Mouse (Mus musculus) urinary bladder, postnatal 36 days (tissue): ENCODE data around the gene Afg3l1.
"Not testable (repeated sequence)": the region's sequence is repeated elsewhere in the genome, so short reads cannot be mapped to it uniquely, and the experiment has no call there.

Experiments used
- DNase-seq, 2 experiments: peaks; one replicate each; pipeline ENCODE4 v3.0.0; 2022; ENCODE audit warnings: low spot score in 2 of 2, mixed read lengths in 1 of 2

Afg3l1 gene

DNA sequence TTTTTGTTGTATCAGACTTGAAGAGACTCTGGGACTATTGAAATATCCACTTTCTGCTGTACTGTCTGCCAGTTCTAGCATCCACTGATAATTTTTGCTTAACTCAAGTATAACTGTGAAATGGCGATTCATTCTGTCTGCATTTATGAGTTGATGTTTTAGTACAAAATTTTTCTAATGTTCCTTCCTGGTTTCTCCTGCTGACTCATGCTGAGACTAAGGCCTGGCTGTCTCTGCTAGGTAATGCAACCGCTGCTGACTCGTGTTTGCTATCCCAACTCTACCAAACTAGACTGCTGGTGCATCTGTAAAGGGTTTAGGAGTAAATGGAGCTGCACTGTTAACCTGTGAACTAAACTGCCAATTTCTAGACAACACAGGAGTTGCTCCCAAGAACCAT lies 10.2 kb upstream of the Afg3l1 start:
- DNase-seq, result no peak

DNA sequence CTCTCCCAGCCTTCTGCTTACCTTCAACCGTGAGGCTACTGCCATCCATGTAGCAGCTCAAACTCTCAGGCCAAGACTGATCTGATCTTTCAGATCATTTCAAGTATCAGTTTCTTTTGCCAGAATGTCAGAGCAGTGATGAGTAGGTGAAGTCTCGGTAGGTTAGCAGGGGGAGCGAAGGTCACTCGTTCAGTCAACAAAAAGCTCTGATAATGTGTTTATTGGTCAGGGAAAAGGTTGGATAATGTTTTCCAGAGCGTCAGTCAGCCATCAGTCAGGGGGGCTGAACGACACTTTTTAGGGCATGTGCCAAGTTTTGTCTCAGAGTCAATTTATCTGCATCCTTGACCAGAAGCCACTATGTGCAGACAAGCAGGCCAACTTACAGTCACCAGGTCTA lies 4.7 kb upstream of the Afg3l1 start:
- not testable (repeated sequence) for DNase-seq

DNA sequence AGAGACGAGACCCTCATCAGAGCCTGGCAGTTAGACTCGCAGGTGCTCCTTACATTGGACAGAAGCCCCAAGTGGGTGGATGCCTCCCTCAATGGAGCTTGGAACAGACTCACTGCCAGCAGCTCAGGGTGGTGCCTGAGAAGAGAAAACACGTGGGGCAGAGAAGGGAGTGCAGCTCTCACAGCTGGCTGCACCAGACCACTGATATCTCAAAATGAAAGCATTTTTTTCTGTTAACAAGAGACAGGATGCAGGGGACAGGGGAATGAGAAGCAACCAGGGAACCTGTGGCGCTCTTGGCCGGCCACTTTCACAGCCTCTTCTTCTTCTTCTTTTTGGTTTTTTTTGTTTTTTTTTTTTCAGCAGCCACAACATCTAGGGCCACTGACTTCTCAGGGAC lies 3.2 kb upstream of the Afg3l1 start:
- not testable (repeated sequence) for DNase-seq

DNA sequence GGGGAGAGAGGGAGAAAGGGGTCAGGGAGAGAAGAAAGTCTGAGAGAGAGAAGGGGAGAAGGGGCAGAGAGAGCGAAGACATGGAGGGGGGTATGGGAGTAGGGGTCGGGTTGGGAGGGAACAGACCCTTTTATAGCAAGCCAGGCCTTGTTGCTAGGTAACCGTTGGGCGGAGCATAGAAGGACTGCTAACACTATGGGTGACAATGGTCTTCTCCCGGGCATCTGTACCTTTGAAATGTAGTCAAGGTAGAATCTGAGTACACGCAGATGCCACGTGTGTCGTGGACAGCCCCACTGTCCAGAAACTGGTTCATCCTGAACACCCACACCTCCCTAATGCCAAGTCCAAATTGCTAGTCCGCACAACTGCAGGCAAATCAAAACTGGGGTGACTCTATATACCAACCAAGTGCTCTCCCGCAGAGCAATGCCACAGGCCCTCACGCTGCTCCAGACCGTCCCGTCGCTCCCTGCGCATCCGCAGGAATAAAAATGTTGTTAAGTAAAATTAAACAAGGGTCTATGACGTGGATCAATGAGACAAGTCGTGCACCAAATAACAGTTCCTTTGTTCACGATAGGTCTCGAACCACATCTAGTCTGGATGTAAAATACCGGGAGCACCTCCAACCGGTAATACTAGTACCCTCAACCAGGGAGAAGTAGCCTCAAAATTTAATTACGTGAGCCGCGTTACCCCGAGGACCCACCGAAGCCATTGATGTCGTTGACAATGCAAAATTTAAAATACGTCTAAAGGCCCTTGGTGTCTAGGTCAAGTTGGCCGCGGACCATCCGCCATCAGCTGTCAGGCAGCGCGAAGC lies 579 bp upstream of the Afg3l1 start:
- peak in 1 of 2 experiments; percentile 3 for DNase-seq

DNA sequence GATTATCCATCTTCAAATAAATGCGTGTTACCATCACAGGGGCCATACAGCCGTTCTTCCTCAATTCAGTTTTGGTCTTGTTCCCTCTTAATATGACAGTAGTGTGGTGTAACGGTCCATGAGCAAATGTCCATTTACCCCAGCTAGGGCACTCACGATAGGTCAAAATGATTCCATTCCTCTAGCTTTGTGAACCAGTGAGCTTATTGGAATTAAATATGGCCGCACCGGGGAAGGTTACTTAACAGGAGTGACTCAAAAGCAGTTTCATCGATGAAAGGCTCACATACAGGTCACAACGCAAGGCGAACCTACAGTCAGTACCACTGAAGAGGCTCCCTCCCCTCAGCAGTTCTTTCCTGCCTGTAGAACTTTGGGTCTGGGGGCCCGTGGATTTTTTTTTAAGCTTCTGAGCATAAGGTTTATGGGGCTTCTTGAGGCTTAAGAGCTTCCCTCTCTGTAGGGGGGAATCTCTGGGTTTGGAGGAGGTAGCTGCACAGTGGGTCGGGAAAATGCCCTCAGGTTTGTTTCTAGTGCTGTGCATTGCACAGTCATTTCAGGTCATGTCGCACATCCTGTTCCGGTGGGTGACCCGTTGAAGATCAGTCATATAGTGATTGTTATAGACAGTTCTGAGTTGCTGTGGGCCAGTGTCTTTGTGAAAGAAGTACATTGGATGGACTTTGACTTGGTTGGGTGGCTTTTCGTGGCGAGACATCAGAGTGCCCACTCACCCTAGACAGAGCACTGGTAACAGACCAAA lies 934 bp downstream of the Afg3l1 start:
- DNase-seq, result no peak

GRCm38 (mm10) chr8:123482627-123483026 lies 4.9 kb downstream of the Afg3l1 start:
- no peak for DNase-seq

DNA sequence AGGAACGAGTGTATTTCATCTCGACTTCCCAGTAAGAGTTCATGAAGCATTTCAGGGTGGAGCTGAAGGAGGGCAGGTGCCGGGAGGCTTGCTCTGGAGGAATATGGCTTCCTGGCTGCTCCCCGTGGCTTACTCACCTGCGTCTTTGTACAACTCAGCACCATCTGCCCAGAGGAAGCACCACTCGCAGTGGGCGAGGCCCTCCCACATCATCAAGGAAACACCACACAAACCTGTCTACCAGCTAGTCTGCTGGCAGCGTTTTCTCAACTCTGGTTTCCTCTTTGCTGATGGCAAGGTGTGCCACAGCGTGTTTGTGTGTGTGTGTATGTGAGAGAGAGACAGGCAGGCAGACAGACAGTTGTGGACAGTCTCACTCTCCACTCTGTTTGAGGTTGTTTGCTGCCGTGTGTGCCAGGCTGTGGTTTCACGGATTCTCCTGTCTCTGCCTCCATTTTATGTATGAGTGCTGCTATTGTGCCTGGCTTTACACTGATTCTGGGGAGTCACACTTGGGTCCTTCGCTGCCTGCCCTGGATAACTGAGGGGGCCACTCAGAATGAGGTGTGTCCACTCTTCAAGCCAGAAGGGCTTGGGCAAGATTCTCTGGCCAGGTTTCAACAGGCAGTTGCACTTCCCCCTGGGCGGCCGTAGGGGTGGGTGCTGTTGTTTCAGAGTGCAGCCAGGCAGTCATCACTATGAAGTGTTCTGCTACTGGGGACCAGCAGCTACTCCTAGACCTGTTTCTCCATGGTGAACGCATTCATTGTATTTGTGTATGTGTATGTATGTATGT lies 13.8 kb downstream of the Afg3l1 start:
- DNase-seq, result no peak

- no peak for DNase-seq
Measured at GRCm38 (mm10) chr8:123492898-123493297, 15.2 kb downstream of the Afg3l1 start.

GRCm38 (mm10) chr8:123497699-123498098 lies 20.0 kb downstream of the Afg3l1 start:
- DNase-seq, result no peak

- DNase-seq, result no peak
Measured at GRCm38 (mm10) chr8:123498963-123499362, 21.3 kb downstream of the Afg3l1 start.

GRCm38 (mm10) chr8:123499556-123499955 lies 21.9 kb downstream of the Afg3l1 start:
- no peak for DNase-seq

DNA sequence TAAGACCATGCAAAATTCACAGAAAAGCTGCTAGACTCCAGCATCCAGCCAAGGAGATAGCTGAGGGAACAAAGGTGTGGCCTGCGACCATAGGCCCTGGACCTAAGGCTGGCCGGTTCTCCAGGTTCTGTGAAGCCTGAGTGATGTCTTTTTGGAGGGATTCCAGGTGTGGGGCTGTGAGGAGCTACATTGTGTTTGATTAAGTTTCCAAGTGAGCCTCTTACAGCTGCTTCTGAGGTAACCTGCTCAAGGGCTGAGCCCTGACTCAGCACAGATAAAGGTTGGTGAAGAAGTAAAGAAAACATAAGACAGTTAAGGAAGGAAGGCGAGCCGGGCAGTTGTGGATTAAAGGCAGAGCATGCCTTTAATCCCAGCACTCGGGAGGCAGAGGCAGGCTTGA lies 24.5 kb downstream of the Afg3l1 start:
- no peak for DNase-seq

GRCm38 (mm10) chr8:123503801-123504467 lies 26.2 kb downstream of the Afg3l1 start:
- no peak for DNase-seq

GRCm38 (mm10) chr8:123504591-123505195 lies 27.0 kb downstream of the Afg3l1 start:
- no peak for DNase-seq

- DNase-seq, result no peak
Measured at GRCm38 (mm10) chr8:123505267-123505666, 27.6 kb downstream of the Afg3l1 start.

DNA sequence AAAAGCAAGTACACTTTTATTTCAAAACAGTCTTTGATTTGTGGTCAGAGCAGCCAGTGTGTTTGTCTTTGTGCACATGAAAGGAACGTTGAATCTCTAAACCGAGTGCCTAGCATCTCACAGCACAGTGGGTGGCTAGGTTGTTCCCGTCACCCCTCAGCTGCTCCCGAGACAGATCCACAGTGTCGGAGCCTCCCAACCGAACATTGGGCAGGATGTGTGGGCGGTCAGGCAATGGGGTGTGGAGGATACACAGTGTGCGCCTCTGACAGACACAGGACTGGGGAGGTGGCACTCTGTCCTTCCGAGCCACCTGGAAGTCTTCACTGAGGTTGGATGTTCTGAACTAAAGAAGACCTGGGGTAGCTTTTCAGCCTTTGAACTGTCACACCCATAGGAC lies 28.0 kb downstream of the Afg3l1 start:
- DNase-seq, result no peak

DNA sequence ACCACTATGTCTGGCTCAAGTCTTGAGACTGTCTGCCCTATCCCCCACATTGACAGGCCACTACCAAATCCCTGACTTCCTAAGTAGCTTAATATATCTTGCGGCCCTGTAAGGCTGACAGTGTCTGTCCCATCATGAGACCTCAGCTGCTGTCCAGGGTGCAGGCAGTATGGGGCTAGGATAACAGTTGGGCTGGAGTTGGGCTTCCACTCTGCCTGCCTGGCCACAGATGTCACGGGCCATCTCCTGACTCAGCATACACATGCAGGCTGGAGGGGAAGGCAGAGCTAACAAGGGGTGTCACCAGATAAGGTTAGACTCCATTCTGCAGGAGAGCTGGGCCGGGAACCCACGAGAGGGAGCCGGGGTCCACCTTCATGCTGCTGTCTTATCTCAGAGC lies 29.4 kb downstream of the Afg3l1 start:
- DNase-seq, result no peak

DNA sequence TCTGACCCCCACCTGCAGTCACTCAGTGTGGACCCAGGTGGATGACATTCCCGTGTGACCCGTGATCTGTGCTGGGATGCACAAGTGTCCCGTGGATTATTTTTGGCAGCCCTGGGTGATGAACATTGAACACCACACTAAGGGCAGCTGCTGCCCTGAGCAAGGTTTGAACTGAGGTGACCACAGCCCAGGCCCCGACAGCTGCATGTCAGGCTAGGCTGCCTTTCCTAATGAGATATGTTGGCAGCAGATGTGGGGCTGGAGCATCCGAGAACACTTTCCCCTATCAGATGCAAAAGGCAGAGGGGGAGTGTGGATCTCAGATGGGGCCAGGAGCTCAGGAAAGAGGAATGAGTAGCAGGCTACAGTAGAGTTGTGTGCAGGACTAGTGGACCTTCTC lies 33.1 kb downstream of the Afg3l1 start:
- DNase-seq, result no peak

GRCm38 (mm10) chr8:123514136-123514535 lies 36.4 kb downstream of the Afg3l1 start:
- no peak for DNase-seq

DNA sequence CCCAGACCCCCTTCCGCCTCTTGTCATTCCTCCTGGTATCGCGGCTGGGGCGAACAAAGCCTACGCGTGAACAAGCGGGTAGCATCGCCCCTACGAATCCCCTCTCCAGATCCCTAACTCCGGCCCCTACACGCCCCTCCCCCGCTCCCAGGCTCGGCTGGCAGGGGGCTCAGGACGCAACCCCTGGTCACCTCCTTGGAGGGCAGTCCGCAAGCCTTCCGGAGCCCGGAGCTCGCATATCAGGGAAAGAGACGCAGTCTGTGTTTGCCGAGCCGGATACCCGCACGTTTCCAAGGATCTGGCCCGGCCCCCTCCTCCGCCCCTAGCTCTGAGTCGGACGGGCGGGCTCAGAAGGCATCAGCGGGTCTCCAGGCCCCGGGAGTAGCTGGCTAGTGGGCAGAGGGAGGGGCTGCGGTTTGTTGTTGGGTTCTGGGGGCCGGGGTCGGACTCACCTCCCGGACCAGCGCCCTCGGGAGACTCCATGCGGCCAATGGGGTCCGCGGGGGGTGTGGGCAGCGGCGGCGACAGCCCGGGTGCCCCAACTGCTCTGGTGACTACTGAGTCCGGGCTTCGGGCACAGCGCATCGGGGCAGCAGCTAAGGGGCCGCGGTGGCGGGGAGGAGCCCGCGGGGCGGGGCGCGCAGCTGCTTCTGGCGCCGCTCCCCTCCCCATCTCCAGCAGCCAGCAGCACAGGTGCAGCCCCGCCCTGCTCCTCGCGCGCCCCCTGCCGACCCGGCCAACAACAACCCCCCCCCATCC lies 37.3 kb downstream of the Afg3l1 start, which contains the start of gene Dbndd1:
TSS of gene Dbndd1 (minus strand) at position 683 of the 759 bp plus-strand sequence.
- DNase-seq, result peak in 1 of 2 experiments; percentile 2
